Mouse (Mus musculus): ENCODE measurements around the gene Tex26.

Gene Tex26

GRCm38 (mm10) chr5:149439531-149440179 is at the start of gene Tex26:
Tex26 (plus strand) TSS chr5:149439660.
- CTCF ChIA-PET: interaction anchor here (0.6 kb wide), 1 partner anchor 11 kb away, joined by 3 read pairs; no protein-coding TSS in a partner anchor

- CTCF ChIA-PET: no interaction called here
Observed at GRCm38 (mm10) chr5:149391574-149392375, 47.7 kb upstream of the Tex26 start.

GRCm38 (mm10) chr5:149392420-149392988 is 47.0 kb upstream of the Tex26 start:
- CTCF ChIA-PET: no interaction called here

GRCm38 (mm10) chr5:149401446-149401975 is 37.9 kb upstream of the Tex26 start:
- CTCF ChIA-PET: no interaction called here

- CTCF ChIA-PET: no interaction called here
Observed at GRCm38 (mm10) chr5:149402029-149402428, 37.4 kb upstream of the Tex26 start.

- CTCF ChIA-PET: no interaction called here
Observed at GRCm38 (mm10) chr5:149403386-149403785, 36.1 kb upstream of the Tex26 start.

GRCm38 (mm10) chr5:149404710-149405109 is 34.8 kb upstream of the Tex26 start:
- CTCF ChIA-PET: no interaction called here

GRCm38 (mm10) chr5:149406791-149407276 is 32.6 kb upstream of the Tex26 start:
- CTCF ChIA-PET: no interaction called here

- CTCF ChIA-PET: no interaction called here
Observed at GRCm38 (mm10) chr5:149409502-149409901, 30.0 kb upstream of the Tex26 start.

- CTCF ChIA-PET: no interaction called here
Observed at GRCm38 (mm10) chr5:149411509-149412193, 27.8 kb upstream of the Tex26 start, which contains the start of gene Medag. Medag (plus strand) TSS chr5:149411749.

GRCm38 (mm10) chr5:149412194-149412575 is 27.3 kb upstream of the Tex26 start:
- CTCF ChIA-PET: no interaction called here

GRCm38 (mm10) chr5:149412671-149413070 is 26.8 kb upstream of the Tex26 start:
- CTCF ChIA-PET: no interaction called here

- CTCF ChIA-PET: interaction anchor here (0.5 to 0.6 kb wide), 2 partner anchors 93 to 123 kb away, joined by 3 to 4 read pairs; no protein-coding TSS in a partner anchor
Observed at GRCm38 (mm10) chr5:149414369-149415167, 24.9 kb upstream of the Tex26 start.

GRCm38 (mm10) chr5:149417381-149417780 is 22.1 kb upstream of the Tex26 start:
- CTCF ChIA-PET: interaction anchor here (1.7 kb wide), 1 partner anchor 42 kb away, joined by 5 read pairs; no protein-coding TSS in a partner anchor

GRCm38 (mm10) chr5:149426525-149426924 is 12.9 kb upstream of the Tex26 start:
- CTCF ChIA-PET: no interaction called here

- CTCF ChIA-PET: no interaction called here
Observed at GRCm38 (mm10) chr5:149427277-149428060, 12.0 kb upstream of the Tex26 start.

- CTCF ChIA-PET: interaction anchor here (0.6 kb wide), 1 partner anchor 12 kb away, joined by 3 read pairs; no protein-coding TSS in a partner anchor
Observed at GRCm38 (mm10) chr5:149428347-149428746, 11.1 kb upstream of the Tex26 start.

GRCm38 (mm10) chr5:149428810-149429255 is 10.6 kb upstream of the Tex26 start:
- CTCF ChIA-PET: interaction anchor here (0.6 kb wide), 1 partner anchor 11 kb away, joined by 3 read pairs; no protein-coding TSS in a partner anchor

- CTCF ChIA-PET: no interaction called here
Observed at GRCm38 (mm10) chr5:149429541-149429940, 9.9 kb upstream of the Tex26 start.

GRCm38 (mm10) chr5:149430943-149431342 is 8.5 kb upstream of the Tex26 start:
- CTCF ChIA-PET: no interaction called here
